Mouse (Mus musculus): Measurements from ENCODE around the gene Chtop.

GRCm38 (mm10) chr3:90549676-90550420 is 40.5 kb upstream of the Chtop start:
- no peak for TF ChIP-seq CTCF (IDR thresholded peaks at IDR 0.05; ENCODE audit: low read depth)
- TF ChIP-seq EP300 (IDR thresholded peaks at IDR 0.05; ENCODE audit: low read depth): no peak
